Mouse (Mus musculus): Measurements from ENCODE around the gene Rcn3.
A peak's percentile ranks its signal among the peaks of the same experiment; 100 is the strongest.
"Not testable (repeated sequence)": the region's sequence is repeated elsewhere in the genome, so short reads cannot be mapped to it uniquely, and the experiment has no call there.

Gene Rcn3

GRCm38 (mm10) chr7:45102441-45102840, 10.4 kb upstream of the Rcn3 start:
- no peak for ATAC-seq (ENCODE audit: insufficient number of reproducible peaks, low FRiP score, low TSS enrichment)

GRCm38 (mm10) chr7:45100046-45100445, 8.0 kb upstream of the Rcn3 start:
- no peak for ATAC-seq (ENCODE audit: insufficient number of reproducible peaks, low FRiP score, low TSS enrichment)

DNA sequence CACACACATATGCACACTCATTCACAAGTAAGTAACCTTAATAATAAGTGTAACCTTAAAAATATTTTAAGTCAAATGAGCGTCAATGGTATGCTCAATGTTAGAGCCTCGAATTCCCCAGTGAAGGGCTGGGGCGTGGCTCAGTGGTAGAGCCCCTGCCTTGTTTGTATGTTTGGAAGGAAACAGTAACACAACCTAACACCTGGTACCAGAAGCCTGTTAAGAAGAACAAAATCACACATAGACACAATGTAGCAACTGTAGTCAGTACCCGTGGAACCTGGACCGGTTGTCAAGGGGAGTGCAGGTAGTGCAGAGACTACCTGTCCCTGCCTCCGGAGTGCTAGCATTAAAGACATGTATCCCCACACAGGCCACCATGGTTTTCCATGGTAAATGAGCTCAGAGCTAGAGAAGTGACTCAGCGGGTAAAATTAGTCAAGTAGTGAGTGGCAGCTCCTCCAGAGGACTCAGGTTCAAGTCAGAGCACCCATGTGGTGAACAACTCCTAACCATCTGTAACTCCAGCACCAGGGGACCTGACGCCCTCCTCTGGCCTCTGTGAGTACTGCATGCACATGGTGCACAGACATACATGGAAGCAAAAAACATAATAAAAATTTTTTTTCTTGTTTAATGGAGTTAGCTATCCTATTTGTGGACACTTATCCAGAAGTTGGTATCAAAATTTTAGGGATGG, 6.7 kb upstream of the Rcn3 start:
- no peak for ATAC-seq (ENCODE audit: insufficient number of reproducible peaks, low FRiP score, low TSS enrichment)

DNA sequence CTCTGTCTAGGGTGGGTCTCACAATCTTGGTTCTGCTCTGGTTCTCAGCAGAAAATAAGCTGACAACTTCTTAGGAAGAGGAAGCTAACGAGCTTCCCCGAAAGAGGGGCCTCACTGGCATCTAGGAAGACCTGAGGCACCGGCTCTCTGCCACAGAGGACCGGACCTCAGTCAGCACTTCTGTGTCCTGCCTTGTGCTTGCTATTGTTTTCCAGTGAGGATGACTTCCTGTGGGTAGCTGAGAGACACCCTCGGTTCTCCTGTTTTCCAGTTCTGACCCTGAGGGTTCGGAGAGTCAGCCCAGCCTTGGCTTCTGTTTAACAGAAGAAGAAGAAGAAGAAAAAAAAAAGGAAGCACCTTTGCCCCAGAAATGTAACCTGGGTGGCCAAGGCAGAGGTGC, 5.5 kb upstream of the Rcn3 start:
- ATAC-seq (ENCODE audit: insufficient number of reproducible peaks, low FRiP score, low TSS enrichment), result no peak

DNA sequence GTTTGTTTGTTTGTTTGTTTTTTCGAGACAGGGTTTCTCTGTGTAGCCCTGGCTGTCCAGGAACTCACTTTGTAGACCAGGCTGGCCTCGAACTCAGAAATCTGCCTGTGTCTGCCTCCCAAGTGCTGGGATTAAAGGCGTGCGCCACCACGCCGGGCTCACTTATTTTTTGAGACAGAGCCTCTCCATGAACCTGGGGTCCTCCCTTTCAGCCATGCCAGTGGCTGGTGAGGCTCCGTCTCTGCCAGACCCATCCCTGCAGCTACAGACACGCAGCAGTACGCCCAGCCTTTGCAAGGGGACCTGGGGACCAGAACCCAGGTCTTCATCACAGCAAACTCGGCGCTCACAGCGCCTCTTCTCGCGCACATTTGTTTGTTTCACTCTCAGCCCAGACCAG, 3.9 kb upstream of the Rcn3 start:
- ATAC-seq (ENCODE audit: insufficient number of reproducible peaks, low FRiP score, low TSS enrichment), result not testable (repeated sequence)

GRCm38 (mm10) chr7:45095367-45095766, 3.3 kb upstream of the Rcn3 start:
- ATAC-seq (ENCODE audit: insufficient number of reproducible peaks, low FRiP score, low TSS enrichment), result no peak

- no peak for ATAC-seq (ENCODE audit: insufficient number of reproducible peaks, low FRiP score, low TSS enrichment)
Measured at GRCm38 (mm10) chr7:45094121-45094520, 2.1 kb upstream of the Rcn3 start.

DNA sequence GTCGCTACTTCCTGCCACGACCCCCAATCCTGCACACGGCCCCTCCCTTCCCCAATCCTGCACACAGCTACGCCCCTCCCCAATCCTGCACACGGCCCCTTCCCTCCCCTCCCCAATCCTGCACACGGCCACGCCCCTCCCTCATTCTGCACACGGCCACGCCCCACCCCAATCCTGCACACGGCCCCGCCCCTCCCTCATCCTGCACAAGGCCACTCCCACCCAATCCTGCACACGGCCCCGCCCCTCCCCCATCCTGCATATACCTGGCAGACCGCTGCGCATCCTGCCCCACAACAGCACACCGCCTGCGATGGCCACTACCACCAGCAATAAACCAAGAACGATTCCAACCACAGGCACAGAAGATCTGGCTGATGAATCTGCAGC, 1.5 kb upstream of the Rcn3 start:
- no peak for ATAC-seq (ENCODE audit: insufficient number of reproducible peaks, low FRiP score, low TSS enrichment)

DNA sequence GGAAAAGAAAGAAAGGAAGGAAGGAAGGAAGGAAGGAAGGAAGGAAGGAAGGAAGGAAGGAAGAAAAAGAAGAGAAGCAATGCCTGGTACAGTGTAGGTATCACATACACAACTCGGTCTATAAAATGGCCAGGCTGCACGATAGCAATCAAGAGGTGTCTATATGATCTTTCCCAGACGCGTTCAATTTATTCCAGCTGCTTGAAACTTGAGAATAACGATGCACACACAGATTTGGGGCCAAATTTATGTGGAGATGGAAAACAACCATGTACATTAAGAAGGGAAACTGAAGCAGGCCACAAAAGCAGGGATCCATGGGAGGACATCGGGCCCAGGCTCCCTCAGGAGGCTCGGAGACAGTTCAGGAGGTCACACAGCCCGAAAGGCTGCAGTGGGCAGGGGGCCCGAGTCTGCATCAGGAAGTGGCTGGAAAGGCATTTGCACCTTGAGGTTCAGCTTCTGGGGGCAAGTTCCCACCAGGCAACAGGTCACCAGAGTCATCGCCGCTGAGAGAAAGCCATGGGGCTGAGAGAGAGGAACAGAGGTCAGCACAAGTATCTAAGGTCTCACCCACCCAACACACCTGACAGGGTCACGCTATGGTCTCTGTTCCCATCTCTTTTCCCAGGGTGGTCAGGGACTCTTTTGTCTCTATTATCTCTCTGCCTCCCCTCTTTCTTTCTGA, 951 bp upstream of the Rcn3 start:
- ATAC-seq (ENCODE audit: insufficient number of reproducible peaks, low FRiP score, low TSS enrichment), result no peak

DNA sequence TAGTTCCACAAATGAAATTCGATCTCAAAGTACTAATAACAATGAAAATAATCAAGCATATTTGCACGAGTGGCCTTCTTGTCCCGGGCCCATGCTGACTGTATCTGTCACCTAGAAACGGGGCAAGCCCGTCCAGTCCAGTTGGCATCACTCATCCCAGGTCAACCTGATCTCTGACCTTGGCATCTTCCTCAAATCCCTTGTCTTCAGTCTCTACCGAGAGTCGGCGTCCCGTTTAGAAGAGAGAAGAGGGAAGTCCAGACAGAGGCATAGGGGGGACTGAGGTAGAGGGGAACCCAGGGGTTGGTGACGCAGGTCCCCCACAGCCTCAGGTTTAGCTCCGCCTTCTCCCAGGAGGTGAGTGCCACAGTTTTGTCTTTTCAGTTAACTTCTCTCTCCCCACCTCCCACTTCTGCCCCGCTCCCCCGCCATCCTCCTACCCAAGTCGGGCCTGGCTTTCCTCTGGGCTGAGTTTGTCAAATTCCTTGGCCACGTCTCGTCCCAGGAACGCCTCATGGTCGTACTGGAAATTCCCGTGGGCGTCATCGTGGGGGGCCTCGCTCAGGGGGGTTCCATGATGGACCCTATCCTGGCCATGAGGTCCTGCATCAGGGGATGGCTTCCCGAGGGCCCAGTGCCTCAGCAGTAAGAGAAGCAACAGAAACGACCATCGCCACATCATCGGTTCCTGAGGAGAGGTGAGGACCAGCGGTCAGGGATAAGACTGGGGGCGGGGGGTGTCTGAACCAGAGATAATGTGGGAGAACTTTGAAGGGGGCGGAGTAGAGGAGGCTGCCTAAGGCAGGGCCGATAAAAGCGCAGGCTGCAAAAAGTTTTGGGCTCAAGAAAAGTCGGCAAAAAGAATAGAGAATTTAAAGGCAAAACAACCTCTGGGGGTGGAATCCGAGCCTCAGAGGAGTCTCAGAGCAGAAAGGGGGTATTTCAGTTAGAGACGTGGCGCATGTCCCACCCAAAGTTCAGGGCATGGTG, 725 bp downstream of the Rcn3 start:
- no peak for ATAC-seq (ENCODE audit: insufficient number of reproducible peaks, low FRiP score, low TSS enrichment)

GRCm38 (mm10) chr7:45090251-45090977, 1.6 kb downstream of the Rcn3 start:
- no peak for ATAC-seq (ENCODE audit: insufficient number of reproducible peaks, low FRiP score, low TSS enrichment)

- ATAC-seq (ENCODE audit: insufficient number of reproducible peaks, low FRiP score, low TSS enrichment), result no peak
Measured at GRCm38 (mm10) chr7:45088597-45088996, 3.4 kb downstream of the Rcn3 start.

DNA sequence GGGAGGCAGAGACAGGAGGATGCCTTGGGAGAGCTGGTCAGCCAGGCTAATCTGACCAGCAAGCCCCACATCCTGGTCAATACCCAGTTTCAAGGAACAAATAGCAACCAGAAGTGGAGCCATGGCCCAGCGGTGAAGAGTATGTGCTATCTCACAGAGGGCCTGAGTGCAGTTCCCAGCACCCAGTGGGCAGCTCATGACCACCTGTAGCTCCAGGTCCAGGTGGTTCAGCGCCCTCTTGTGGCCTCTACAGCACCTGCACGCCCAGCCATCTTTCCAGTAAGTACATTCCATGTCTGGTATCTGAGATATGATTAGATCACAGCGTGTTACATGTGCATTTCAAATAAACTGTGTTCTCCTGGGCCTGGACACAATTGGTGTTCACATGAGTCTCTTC, 5.9 kb downstream of the Rcn3 start:
- ATAC-seq (ENCODE audit: insufficient number of reproducible peaks, low FRiP score, low TSS enrichment), result no peak

- ATAC-seq (ENCODE audit: insufficient number of reproducible peaks, low FRiP score, low TSS enrichment), result no peak
Measured at GRCm38 (mm10) chr7:45083300-45083890, 8.6 kb downstream of the Rcn3 start.

DNA sequence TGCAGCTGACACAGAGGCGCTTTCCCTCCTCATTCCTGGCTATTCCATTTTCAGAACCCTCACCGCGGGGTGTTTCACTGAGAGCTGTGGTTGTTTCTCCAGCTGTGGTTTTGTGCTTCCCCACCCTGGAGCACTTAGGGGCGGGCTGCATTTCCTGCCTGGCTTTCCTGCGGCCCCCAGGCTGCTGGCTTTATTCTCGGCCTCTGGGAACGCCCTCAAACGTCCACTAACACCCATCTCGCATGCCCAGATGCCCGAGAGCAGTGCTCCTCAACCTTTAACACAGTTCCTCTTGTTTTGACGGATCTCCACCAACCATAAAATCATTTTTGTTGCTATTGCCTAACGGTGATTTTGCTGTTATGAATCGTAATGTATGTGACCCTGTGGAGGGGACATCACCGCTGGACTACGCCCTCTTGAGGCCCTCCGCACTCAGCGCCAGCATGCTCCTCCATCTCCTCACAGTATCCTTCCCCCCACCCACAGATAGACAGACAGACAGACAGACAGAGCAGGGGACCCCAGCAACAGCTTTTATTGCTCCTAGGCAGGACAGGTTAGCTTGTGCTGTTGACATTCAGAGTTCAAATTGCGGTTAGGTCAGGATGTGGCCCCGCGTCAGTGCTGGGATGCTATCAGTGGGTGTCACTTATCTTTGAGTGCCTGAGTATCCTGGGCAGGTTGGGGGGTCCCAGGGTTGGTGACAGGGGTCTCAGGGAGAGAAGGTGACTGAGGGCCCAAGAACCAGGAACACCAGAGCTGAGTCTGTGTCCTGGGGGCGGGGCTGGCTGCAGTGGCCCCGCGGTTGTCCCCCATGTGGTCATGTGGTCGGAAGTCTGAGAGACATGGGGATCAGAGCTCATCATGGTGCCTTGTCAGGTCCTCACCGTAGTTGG, 9.4 kb downstream of the Rcn3 start:
- no peak for ATAC-seq (ENCODE audit: insufficient number of reproducible peaks, low FRiP score, low TSS enrichment)

GRCm38 (mm10) chr7:45081016-45081415, 11.0 kb downstream of the Rcn3 start:
- no peak for ATAC-seq (ENCODE audit: insufficient number of reproducible peaks, low FRiP score, low TSS enrichment)

- peak; percentile 36; the same call in 1 of the 2 replicates for ATAC-seq (ENCODE audit: insufficient number of reproducible peaks, low FRiP score, low TSS enrichment)
Measured at GRCm38 (mm10) chr7:45079856-45080255, 12.2 kb downstream of the Rcn3 start.

GRCm38 (mm10) chr7:45078513-45078912, 13.5 kb downstream of the Rcn3 start:
- no peak for ATAC-seq (ENCODE audit: insufficient number of reproducible peaks, low FRiP score, low TSS enrichment)

DNA sequence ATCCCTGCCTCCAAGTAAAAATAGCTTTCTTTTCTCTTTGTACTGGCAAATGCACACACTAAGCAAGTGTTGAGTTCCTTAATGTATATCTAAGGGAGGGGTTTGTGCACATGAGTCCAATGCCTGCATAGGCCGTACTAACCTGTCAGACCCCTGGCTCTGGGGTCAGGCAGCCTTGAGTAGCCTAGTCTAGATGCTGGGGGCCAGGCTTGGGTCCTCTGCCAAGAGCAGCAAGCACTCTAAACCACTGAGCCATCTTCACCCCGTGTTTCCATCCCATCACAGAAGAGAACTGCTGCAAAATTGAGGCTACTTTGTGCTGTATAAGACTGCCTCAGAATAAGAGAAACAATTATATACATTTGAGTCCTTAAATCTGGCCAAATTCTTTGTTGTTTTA, 14.2 kb downstream of the Rcn3 start:
- no peak for ATAC-seq (ENCODE audit: insufficient number of reproducible peaks, low FRiP score, low TSS enrichment)

All from cerebellum, adult (tissue).